Mouse (Mus musculus): ENCODE data around the gene Pdlim4. TPM values are rescaled to one million over a fixed set of nuclear protein-coding genes. Genes with fewer than 3 reads are reported as not detected.

Pdlim4 gene
- polyA plus RNA-seq, 1 experiment = 53.3 TPM

DNA sequence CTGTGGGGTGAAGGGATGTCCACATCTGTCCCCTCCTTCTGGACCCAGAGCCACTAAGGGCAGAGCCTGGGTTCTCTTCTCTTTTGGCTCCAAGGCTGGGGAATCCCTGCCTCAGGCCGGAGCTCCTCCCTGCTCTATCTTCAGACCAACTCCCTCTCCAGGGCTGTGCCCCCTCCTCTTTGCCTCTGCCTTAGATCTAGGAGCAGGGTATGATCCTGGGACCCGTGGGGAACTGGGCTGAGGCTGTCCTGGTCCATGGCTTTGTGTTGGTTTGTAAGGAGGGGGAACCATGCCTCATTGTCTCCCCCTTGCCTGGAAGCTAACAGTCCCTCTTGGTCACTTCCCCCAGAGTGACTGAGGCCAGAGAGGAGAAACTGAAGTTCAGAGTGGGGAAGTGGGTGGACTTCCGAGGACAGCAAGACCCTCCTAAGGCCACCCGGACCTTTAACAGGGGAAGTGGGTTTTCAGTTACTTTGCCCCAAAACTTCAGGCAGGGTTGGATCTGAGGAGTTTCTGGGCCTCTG lies 756 bp downstream of the Pdlim4 start:
- Histone ChIP-seq H3K27me3 (ENCODE audit: control insufficient read depth, insufficient read depth, low read length) (peaks cover 5% of the 10 kb centered on the region), H3K27ac (ENCODE audit: insufficient read depth, low read length) (peak overlapping the region; percentile 79), H3K4me3 (ENCODE audit: extremely low read depth, insufficient read depth, insufficient read length) (peak overlapping the region; percentile 47), H3K36me3 (ENCODE audit: control insufficient read depth, insufficient read depth, low read length) (no peaks in the 10 kb centered on the region), H3K4me1 (ENCODE audit: control insufficient read depth, insufficient read depth, insufficient read length) (peaks cover 6% of the 10 kb centered on the region; the same call in 1 of the 2 replicates)
- no peak for DNase-seq (ENCODE audit: low read depth in 1 of 2, low spot score in 2 of 2)
- TF ChIP-seq POLR2A (IDR thresholded peaks at IDR 0.05; ENCODE audit: low read depth, low read length) (no peak), CTCF (IDR thresholded peaks at IDR 0.05; ENCODE audit: extremely low read depth, insufficient read depth, insufficient read length, insufficient replicate concordance) (no peak)
- 33% methylated on average over 4 of the region's 4 CpGs for WGBS

DNA sequence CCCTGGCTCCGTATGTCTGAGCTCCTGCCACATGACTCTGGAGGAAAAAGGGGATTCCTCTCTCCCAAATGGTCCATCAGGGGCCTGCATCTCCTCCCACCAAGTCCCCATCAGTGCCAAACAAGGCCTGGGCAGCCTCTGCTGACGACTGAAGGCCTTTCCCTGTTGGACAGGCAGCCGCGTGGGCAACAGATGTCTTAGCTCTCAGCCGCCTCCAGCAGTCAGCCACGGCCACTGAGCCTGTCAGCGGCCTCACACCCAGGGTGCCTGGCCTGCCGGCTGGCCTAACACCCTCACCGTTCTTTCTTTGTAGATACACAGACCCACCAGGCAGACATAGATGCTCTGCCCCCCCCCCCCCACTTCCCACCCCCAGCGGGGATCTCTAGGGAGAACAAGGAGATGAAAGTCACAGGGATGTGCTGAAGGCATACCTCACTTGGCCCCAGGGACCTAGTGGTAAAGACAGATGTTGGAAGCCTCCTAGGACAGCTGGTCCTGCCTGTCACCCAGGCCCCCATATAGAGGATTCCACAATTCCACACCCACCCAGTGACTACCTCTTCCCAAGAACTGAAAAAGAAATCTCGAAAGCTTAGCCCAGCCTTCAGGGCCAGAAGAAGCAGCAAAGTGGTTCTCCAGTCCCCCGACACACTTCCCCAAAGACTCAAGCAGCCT lies 1.4 kb downstream of the Pdlim4 start:
- no peak for DNase-seq (ENCODE audit: low read depth in 1 of 2, low spot score in 2 of 2)
- peak overlapping the region; percentile 79 for H3K27ac ChIP-seq (ENCODE audit: insufficient read depth, low read length)
- WGBS = 69% methylated on average over 12 of the region's 12 CpGs
- no peak for TF ChIP-seq CTCF (IDR thresholded peaks at IDR 0.05; ENCODE audit: extremely low read depth, insufficient read depth, insufficient read length, insufficient replicate concordance)
- TF ChIP-seq POLR2A (IDR thresholded peaks at IDR 0.05; ENCODE audit: low read depth, low read length) = no peak
- H3K27me3 ChIP-seq (ENCODE audit: control insufficient read depth, insufficient read depth, low read length) = peaks cover 5% of the 10 kb centered on the region
- peaks cover 6% of the 10 kb centered on the region; the same call in 1 of the 2 replicates for H3K4me1 ChIP-seq (ENCODE audit: control insufficient read depth, insufficient read depth, insufficient read length)
- peak overlapping the region; percentile 47; the same call in 1 of the 2 replicates for H3K4me3 ChIP-seq (ENCODE audit: extremely low read depth, insufficient read depth, insufficient read length)
- H3K36me3 ChIP-seq (ENCODE audit: control insufficient read depth, insufficient read depth, low read length) = no peaks in the 10 kb centered on the region

DNA sequence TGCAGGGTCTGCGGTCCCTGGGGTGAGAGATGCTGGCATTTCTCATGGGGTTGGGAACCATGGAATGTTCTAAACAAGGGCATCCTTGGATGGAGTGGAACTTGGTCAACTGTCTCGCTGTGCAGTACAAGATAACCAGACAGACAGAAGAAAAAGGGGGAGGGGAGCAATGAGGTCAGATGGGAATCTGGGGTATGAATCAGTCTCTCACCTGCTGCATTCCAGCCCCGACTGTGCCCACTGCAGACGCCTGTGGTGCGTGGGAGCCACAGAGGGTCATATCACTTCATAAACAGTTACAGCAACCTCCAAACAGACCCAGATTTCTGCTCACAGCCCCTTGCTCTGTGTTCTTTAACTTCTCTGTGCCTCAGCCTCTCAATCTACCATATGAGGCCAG lies 2.4 kb downstream of the Pdlim4 start:
- no peak overlapping the region for H3K4me3 ChIP-seq (ENCODE audit: extremely low read depth, insufficient read depth, insufficient read length)
- no peak for DNase-seq (ENCODE audit: low read depth in 1 of 2, low spot score in 2 of 2)
- peaks cover 6% of the 10 kb centered on the region; the same call in 1 of the 2 replicates for H3K4me1 ChIP-seq (ENCODE audit: control insufficient read depth, insufficient read depth, insufficient read length)
- H3K27me3 ChIP-seq (ENCODE audit: control insufficient read depth, insufficient read depth, low read length) = peaks cover 5% of the 10 kb centered on the region
- 84% methylated on average over 5 of the region's 5 CpGs for WGBS
- no peaks in the 10 kb centered on the region for H3K36me3 ChIP-seq (ENCODE audit: control insufficient read depth, insufficient read depth, low read length)
- TF ChIP-seq POLR2A (IDR thresholded peaks at IDR 0.05; ENCODE audit: low read depth, low read length) (no peak), CTCF (IDR thresholded peaks at IDR 0.05; ENCODE audit: extremely low read depth, insufficient read depth, insufficient read length, insufficient replicate concordance) (no peak)
- H3K27ac ChIP-seq (ENCODE audit: insufficient read depth, low read length) = no peak overlapping the region

DNA sequence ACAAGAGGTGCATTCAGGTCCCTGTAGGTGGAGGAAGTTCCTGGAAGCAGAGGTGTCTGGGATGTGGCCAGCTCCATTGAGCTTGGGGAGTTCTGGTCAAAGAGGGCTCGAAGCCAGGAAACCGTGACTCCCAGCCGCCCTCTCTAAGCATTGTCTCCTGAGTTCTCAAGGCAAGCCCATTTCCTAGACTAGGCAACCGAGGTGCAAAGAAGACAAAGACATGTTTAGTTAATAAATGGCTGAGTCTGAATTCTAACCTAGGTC lies 3.0 kb downstream of the Pdlim4 start:
- Histone ChIP-seq H3K27ac (ENCODE audit: insufficient read depth, low read length) (no peak overlapping the region), H3K4me3 (ENCODE audit: extremely low read depth, insufficient read depth, insufficient read length) (no peak overlapping the region), H3K4me1 (ENCODE audit: control insufficient read depth, insufficient read depth, insufficient read length) (peaks cover 6% of the 10 kb centered on the region; the same call in 1 of the 2 replicates), H3K27me3 (ENCODE audit: control insufficient read depth, insufficient read depth, low read length) (peaks cover 5% of the 10 kb centered on the region), H3K36me3 (ENCODE audit: control insufficient read depth, insufficient read depth, low read length) (no peaks in the 10 kb centered on the region)
- WGBS = 79% methylated on average over 4 of the region's 4 CpGs
- DNase-seq (ENCODE audit: low read depth in 1 of 2, low spot score in 2 of 2) = no peak
- TF ChIP-seq POLR2A (IDR thresholded peaks at IDR 0.05; ENCODE audit: low read depth, low read length) (no peak), CTCF (IDR thresholded peaks at IDR 0.05; ENCODE audit: extremely low read depth, insufficient read depth, insufficient read length, insufficient replicate concordance) (no peak)

DNA sequence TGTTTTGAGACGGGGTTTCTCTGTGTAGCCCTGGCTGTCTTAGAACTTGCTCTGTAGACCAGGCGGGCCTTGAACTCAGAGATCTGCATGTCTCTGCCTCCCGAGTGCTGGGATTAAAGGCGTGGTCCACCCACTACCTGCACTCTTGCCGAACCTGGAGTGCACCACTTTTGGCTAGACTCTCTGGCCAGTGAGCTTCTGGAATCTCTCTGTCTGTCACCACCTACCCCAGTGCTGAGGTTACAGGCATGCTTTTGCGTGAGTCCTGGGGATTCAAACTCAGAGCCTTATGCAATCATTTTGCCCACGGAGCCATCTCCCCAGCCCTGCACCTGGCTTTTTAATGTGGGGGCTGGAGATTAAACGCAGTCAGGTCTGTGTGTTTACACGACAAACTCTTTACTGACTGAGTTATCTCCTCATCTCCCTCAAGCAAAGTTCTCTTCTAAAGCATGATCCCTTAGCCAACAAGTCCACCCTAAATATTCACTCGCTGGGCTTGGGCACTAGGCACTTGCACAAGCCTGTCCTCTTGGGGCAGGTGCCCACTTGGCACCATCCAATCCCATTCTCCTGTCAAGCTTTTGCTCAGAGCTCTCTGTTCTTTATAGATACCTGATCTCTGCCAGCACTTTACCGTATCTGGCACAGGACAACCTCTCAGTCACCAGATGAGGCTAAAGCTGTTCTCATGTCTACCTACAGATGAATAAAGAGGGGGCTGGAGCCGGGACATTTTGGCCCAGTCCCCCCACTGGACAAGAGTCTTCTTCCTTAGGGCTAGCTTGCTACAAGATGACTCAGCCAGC lies 3.5 kb downstream of the Pdlim4 start:
- Histone ChIP-seq H3K27ac (ENCODE audit: insufficient read depth, low read length) (no peak overlapping the region), H3K36me3 (ENCODE audit: control insufficient read depth, insufficient read depth, low read length) (no peaks in the 10 kb centered on the region), H3K4me1 (ENCODE audit: control insufficient read depth, insufficient read depth, insufficient read length) (peaks cover 6% of the 10 kb centered on the region; the same call in 1 of the 2 replicates), H3K4me3 (ENCODE audit: extremely low read depth, insufficient read depth, insufficient read length) (no peak overlapping the region), H3K27me3 (ENCODE audit: control insufficient read depth, insufficient read depth, low read length) (peaks cover 3% of the 10 kb centered on the region)
- TF ChIP-seq CTCF (IDR thresholded peaks at IDR 0.05; ENCODE audit: extremely low read depth, insufficient read depth, insufficient read length, insufficient replicate concordance) (no peak), POLR2A (IDR thresholded peaks at IDR 0.05; ENCODE audit: low read depth, low read length) (no peak)
- no peak for DNase-seq (ENCODE audit: low read depth in 1 of 2, low spot score in 2 of 2)
- WGBS = 79% methylated on average over 12 of the region's 12 CpGs

DNA sequence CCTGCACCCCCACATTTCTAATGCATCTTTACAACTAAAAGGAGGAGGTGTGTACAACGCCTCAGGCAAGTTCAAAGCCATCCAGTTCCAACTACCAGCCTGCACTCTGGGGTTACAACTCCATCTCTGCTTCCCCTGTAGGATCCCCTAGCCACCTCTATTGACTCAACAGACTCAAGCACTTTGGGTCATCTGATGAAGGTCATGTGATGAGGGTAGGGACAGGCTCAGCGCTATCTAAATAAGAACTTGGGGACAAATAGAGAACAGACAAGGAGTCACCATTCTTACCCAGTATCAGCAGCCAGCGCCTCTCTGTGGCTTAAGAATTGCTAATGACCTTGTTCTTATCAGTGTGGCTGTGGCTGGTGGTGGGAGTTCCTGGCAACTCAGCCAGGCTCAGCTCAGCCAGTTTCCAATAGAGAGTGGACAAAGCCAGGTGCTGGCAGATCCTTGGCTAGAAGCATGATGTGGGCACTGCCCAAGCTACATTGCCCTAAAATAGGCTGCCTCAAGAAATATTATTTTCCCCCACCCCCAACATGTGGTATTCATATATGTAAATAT lies 4.3 kb downstream of the Pdlim4 start:
- peaks cover 6% of the 10 kb centered on the region; the same call in 1 of the 2 replicates for H3K4me1 ChIP-seq (ENCODE audit: control insufficient read depth, insufficient read depth, insufficient read length)
- no peak overlapping the region for H3K4me3 ChIP-seq (ENCODE audit: extremely low read depth, insufficient read depth, insufficient read length)
- peaks cover 3% of the 10 kb centered on the region for H3K27me3 ChIP-seq (ENCODE audit: control insufficient read depth, insufficient read depth, low read length)
- no peak for DNase-seq (ENCODE audit: low read depth in 1 of 2, low spot score in 2 of 2)
- WGBS = 86% methylated on average over 3 of the region's 3 CpGs
- H3K36me3 ChIP-seq (ENCODE audit: control insufficient read depth, insufficient read depth, low read length) = no peaks in the 10 kb centered on the region
- TF ChIP-seq POLR2A (IDR thresholded peaks at IDR 0.05; ENCODE audit: low read depth, low read length) (no peak), CTCF (IDR thresholded peaks at IDR 0.05; ENCODE audit: extremely low read depth, insufficient read depth, insufficient read length, insufficient replicate concordance) (no peak)
- 0 out of 2 replicates have a peak overlapping the region, but pooled peaks have one; percentile 79 for H3K27ac ChIP-seq (ENCODE audit: insufficient read depth, low read length)

Data from spleen, adult 2 months (tissue).